Mouse (Mus musculus) embryo, embryonic 10.5 days (tissue): Measurements from ENCODE around the gene Pcbd2.

Experiments used
- DNase-seq: peaks from one replicate; pipeline ENCODE4 v3.0.0-alpha.2; 2015; ENCODE audit warnings: low spot score

The Pcbd2 gene

GRCm38 (mm10) chr13:55733628-55734502, 6.7 kb downstream of the Pcbd2 start:
- DNase-seq = no peak

GRCm38 (mm10) chr13:55737885-55738284, 10.7 kb downstream of the Pcbd2 start:
- DNase-seq = no peak

- no peak for DNase-seq
These were observed 15.1 kb downstream of the Pcbd2 start for GRCm38 (mm10) chr13:55742306-55742705.

GRCm38 (mm10) chr13:55754380-55754779, 27.2 kb downstream of the Pcbd2 start:
- DNase-seq = peak; percentile 51

- DNase-seq = peak; percentile 47
These were observed 29.6 kb downstream of the Pcbd2 start for GRCm38 (mm10) chr13:55756789-55757188.

- DNase-seq = no peak
These were observed 30.5 kb downstream of the Pcbd2 start for GRCm38 (mm10) chr13:55757645-55758044.

- DNase-seq = no peak
These were observed 33.4 kb downstream of the Pcbd2 start for GRCm38 (mm10) chr13:55760576-55760975.

GRCm38 (mm10) chr13:55761486-55761885, 34.3 kb downstream of the Pcbd2 start:
- no peak for DNase-seq

GRCm38 (mm10) chr13:55774352-55774751, 47.2 kb downstream of the Pcbd2 start:
- no peak for DNase-seq

- peak; percentile 45 for DNase-seq
These were observed 47.9 kb downstream of the Pcbd2 start for GRCm38 (mm10) chr13:55775056-55775455.

GRCm38 (mm10) chr13:55784268-55784667, 57.1 kb downstream of the Pcbd2 start, which contains the start of gene Catsper3:
TSS of gene Catsper3 (plus strand) at chr13:55784568.
- no peak for DNase-seq

- no peak for DNase-seq
These were observed 59.0 kb downstream of the Pcbd2 start for GRCm38 (mm10) chr13:55786120-55786519.

- no peak for DNase-seq
These were observed 74.1 kb downstream of the Pcbd2 start for GRCm38 (mm10) chr13:55801246-55801645.

- no peak for DNase-seq
These were observed 76.8 kb downstream of the Pcbd2 start for GRCm38 (mm10) chr13:55803973-55804372.

- no peak for DNase-seq
These were observed 82.0 kb downstream of the Pcbd2 start for GRCm38 (mm10) chr13:55809041-55809623.

GRCm38 (mm10) chr13:55809707-55810106, 82.5 kb downstream of the Pcbd2 start:
- no peak for DNase-seq

GRCm38 (mm10) chr13:55810947-55811346, 83.8 kb downstream of the Pcbd2 start:
- DNase-seq = no peak

- DNase-seq = no peak
These were observed 86.4 kb downstream of the Pcbd2 start for GRCm38 (mm10) chr13:55813490-55814016.

GRCm38 (mm10) chr13:55814834-55815233, 87.7 kb downstream of the Pcbd2 start:
- no peak for DNase-seq

GRCm38 (mm10) chr13:55822499-55822898, 95.3 kb downstream of the Pcbd2 start:
- DNase-seq = no peak

GRCm38 (mm10) chr13:55824151-55824945, 97.2 kb downstream of the Pcbd2 start:
- peak; percentile 30 for DNase-seq

- DNase-seq = peak; percentile 63
These were observed 98.1 kb downstream of the Pcbd2 start for GRCm38 (mm10) chr13:55825245-55825681.
